Mouse (Mus musculus) intestine, postnatal 0 days (tissue): ENCODE measurements at regions not wholly inside any gene's neighbourhood (a gene's known extent, or its start where the extent isn't known, plus 50 kb on each side); places are given as distances from the start of the nearest gene placed in this dataset.

ENCODE experiments used
- ATAC-seq: fragments of 200-750 bp; cut with Nextera tagmentation; 2 replicates; pipeline ENCODE4 v1.8.0; 2017; ENCODE audit warnings: mild to moderate bottlenecking, moderate TSS enrichment, moderate library complexity
- H3K27ac ChIP-seq: fragments of 300-500 bp; sonication (generic); 2 replicates; pipeline ENCODE4 v1.5.1; 2014; ENCODE audit warnings: mild to moderate bottlenecking, low read depth, low read length, moderate library complexity
- H3K27me3 ChIP-seq: fragments of 300-500 bp; sonication (generic); replicated peaks from 2 replicates; pipeline ENCODE4 v1.6.1; 2014; ENCODE audit warnings: low read length, mixed read lengths; ENCODE audit not compliant: control insufficient read depth, insufficient read depth
- H3K36me3 ChIP-seq: fragments of 300-500 bp; sonication (generic); 2 replicates; pipeline ENCODE4 v1.6.1; 2014; ENCODE audit warnings: mild to moderate bottlenecking, moderate library complexity; ENCODE audit not compliant: control insufficient read depth, insufficient read depth
- H3K4me1 ChIP-seq: fragments of 300-500 bp; sonication (generic); replicated peaks from 2 replicates; pipeline ENCODE4 v1.6.1; 2014; ENCODE audit warnings: antibody characterized with exemption, low read length, mixed read lengths; ENCODE audit not compliant: control insufficient read depth, insufficient read depth
- H3K4me2 ChIP-seq: fragments of 300-500 bp; sonication (generic); replicated peaks from 2 replicates; pipeline ENCODE4 v1.6.1; 2014; ENCODE audit warnings: low read depth, mild to moderate bottlenecking, moderate library complexity
- H3K4me3 ChIP-seq: fragments of 300-500 bp; sonication (generic); 2 replicates; pipeline ENCODE4 v1.5.1; 2014; ENCODE audit warnings: low read depth, low read length
- H3K9ac ChIP-seq: fragments of 300-500 bp; sonication (generic); 2 replicates; pipeline ENCODE4 v1.6.1; 2014; ENCODE audit warnings: mild to moderate bottlenecking, low read depth, low read length
- H3K9me3 ChIP-seq: fragments of 300-500 bp; sonication (generic); 2 replicates; pipeline ENCODE4 v1.6.1; 2016; ENCODE audit warnings: mixed run types; ENCODE audit not compliant: control insufficient read depth
- CTCF ChIP-seq: sonication (generic); IDR thresholded peaks from 2 replicates; pipeline ENCODE4 v1.5.1; 2016; ENCODE audit warnings: low read depth, mild to moderate bottlenecking, control low read depth, antibody characterized with exemption, moderate library complexity
- WGBS: fragments of 180-500 bp; shearing (Covaris S2); extraction: QIAGEN DNeasy Blood & Tissue Kit; methylation state at CpG from one replicate; pipeline ENCODE4 v1.1.7; 2014; 5-methylcytosine and 5-hydroxymethylcytosine counted together

DNA sequence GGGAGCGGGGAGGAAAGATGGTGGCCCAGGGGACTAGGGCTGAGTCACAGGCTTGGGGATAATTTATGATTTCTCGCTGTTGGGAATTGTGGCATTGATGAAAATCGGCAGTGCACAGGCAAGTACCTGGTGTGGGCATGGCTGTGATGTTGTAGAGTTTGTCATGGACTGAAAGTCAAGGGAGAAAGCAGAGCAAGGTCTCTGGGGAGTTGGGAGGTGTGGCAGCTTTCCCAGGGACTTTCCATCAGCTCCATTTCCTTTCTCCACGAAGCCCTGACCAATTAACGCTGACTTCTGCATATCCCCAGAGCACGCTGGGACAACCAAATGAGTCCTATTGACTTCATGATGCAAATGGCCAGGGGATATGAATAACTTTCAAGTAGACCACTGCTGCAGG, 126.2 kb downstream of the Gm19410 start:
- Histone ChIP-seq H3K27me3 (no peaks in the 10 kb centered on the region), H3K4me1 (no peaks in the 10 kb centered on the region), H3K27ac (no peak overlapping the region), H3K36me3 (no peaks in the 10 kb centered on the region), H3K9ac (no peak overlapping the region), H3K4me2 (no peak overlapping the region), H3K4me3 (no peak overlapping the region), H3K9me3 (no peaks in the 10 kb centered on the region)
- ATAC-seq, result no peak
- 80% methylated on average over 6 of the region's 6 CpGs for WGBS
- no peak for TF ChIP-seq CTCF

DNA sequence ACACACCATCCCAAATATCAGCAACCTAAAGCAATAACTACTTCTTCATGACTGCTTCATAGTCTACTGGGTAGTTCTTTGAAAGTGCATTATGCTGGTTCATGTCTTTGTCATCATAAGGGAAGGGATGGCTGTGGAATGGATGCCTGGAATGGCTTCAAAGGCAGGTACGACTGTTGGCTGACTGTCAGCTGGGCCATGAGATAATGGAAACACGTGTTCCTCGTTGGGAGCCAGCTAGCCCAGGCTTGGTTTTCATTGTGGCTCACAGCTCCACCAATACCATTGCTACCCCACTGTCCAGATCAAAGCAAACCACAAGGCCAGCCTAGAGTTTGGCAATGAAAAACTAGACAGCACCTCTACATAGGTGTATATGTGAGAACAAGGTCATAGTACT, 132.9 kb downstream of the Gm19410 start:
- no peaks in the 10 kb centered on the region for H3K9me3 ChIP-seq
- H3K4me3 ChIP-seq, result no peak overlapping the region
- no peaks in the 10 kb centered on the region for H3K4me1 ChIP-seq
- TF ChIP-seq CTCF, result no peak
- H3K27ac ChIP-seq, result no peak overlapping the region
- H3K4me2 ChIP-seq, result no peak overlapping the region
- H3K27me3 ChIP-seq, result no peaks in the 10 kb centered on the region
- ATAC-seq, result no peak
- no peaks in the 10 kb centered on the region for H3K36me3 ChIP-seq
- H3K9ac ChIP-seq, result no peak overlapping the region
- 80% methylated on average over 3 of the region's 3 CpGs for WGBS

DNA sequence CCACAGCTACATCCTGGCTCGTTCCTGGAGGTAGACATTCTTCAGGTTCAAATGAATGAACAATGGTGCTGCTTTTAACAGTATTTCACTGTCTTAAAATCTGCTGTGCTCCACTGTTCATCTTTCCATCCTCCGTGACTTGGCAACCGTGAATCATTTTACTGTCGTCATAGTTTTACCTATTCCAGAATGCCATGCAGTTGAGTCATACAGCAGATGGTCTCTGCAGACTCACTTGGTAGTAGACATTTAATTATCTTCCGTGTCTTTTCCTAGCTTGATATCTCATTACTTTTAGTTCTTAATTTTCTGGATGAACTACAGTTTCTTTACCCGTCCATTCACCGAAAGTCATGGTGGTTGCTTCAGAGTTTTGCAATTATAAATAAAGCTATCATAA, 135.9 kb downstream of the Gm19410 start:
- H3K36me3 ChIP-seq, result no peaks in the 10 kb centered on the region
- no peaks in the 10 kb centered on the region for H3K4me1 ChIP-seq
- no peaks in the 10 kb centered on the region for H3K27me3 ChIP-seq
- H3K9ac ChIP-seq, result no peak overlapping the region
- no peak overlapping the region for H3K27ac ChIP-seq
- no peaks in the 10 kb centered on the region for H3K9me3 ChIP-seq
- no peak for TF ChIP-seq CTCF
- no peak overlapping the region for H3K4me2 ChIP-seq
- no peak overlapping the region for H3K4me3 ChIP-seq
- ATAC-seq, result no peak
- WGBS, result 84% methylated on average over 7 of the region's 7 CpGs

DNA sequence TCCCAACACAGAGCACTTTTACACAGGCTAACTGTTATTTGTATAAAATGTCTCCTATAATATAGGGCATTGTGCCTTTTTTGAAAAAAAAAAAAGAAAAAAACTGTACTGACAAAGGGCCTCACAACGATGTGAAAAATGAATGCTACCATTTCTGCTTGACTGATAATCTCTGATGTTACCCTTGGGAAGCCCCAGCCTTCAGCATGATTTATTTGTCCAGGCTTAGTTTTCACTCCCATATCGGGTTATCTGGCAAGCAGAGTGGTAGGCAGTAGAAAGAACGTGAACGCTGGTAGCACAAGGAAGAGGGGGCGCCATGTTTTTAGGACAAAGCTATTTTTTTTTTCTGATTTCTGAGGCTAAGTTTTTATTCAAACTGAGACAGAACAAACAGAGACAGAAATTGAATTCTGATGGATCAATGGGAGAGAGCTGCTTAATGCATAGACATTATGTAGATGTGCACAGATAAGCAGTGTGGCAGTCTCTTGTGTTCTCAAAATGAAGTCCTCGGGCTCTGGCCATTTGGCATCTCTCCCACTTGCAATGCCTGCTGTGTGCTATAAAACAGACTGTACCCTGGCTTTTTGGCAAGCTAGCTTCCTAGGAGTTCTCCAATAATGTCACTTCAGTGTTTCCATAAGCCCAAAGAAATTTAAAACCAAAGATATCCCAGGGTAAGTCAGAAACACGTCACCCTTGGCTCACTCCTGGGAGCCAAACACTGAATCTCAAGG, 139.3 kb downstream of the Gm19410 start:
- Histone ChIP-seq H3K36me3 (no peaks in the 10 kb centered on the region), H3K4me2 (no peak overlapping the region), H3K4me1 (no peaks in the 10 kb centered on the region), H3K9ac (no peak overlapping the region), H3K4me3 (no peak overlapping the region), H3K9me3 (no peaks in the 10 kb centered on the region), H3K27ac (no peak overlapping the region), H3K27me3 (no peaks in the 10 kb centered on the region)
- ATAC-seq, result no peak
- no peak for TF ChIP-seq CTCF
- 66% methylated on average over 7 of the region's 7 CpGs for WGBS

DNA sequence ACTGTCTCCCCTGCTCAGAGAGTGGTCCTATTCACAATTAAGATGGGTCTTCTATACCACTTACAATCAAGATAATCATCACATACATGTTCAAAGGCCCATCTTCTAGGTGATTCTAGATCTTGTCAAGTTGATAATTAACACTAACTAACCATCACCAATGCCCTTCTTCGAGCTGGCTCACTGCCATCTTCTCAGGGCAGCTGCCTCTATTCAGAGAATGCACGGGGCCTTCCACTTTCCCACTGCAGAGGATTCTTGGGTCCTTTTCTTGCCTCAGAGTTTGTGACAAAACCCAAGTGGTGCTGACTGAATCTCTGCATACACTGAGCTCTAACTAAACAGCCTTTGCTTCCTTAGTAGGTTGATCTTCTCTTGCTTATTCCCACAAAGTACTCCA, 142.4 kb downstream of the Gm19410 start:
- Histone ChIP-seq H3K9ac (no peak overlapping the region), H3K4me2 (no peak overlapping the region), H3K4me3 (no peak overlapping the region), H3K36me3 (no peaks in the 10 kb centered on the region), H3K27me3 (no peaks in the 10 kb centered on the region), H3K27ac (no peak overlapping the region), H3K9me3 (no peaks in the 10 kb centered on the region), H3K4me1 (no peaks in the 10 kb centered on the region)
- TF ChIP-seq CTCF, result no peak
- ATAC-seq, result no peak
- WGBS, result 67% methylated on average over 2 of the region's 2 CpGs

DNA sequence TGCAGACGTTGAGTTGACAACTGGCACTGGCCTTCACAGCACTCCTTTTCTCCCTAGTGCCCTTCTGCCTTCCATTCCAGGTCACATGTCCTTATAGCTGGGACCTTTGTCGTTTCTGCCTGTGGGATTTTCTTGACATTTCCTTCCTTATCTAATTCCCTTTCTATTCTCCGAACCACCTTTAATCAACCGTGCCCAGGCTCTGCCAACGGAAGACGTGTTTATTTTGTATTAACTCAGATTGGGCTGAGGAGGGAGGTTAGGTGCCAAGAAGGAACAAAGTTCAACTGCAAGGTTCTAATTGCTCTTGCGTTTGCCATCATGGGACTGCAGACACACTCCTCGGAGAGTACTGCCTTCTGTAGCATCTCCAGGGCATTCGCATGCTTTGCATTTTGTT, 146.7 kb downstream of the Gm19410 start:
- peak; percentile 85 for ATAC-seq
- no peak for TF ChIP-seq CTCF
- Histone ChIP-seq H3K27me3 (no peaks in the 10 kb centered on the region), H3K27ac (peak overlapping the region; percentile 54; the same call in 1 of the 2 replicates), H3K4me3 (no peak overlapping the region), H3K4me1 (no peaks in the 10 kb centered on the region), H3K9ac (no peak overlapping the region), H3K4me2 (no peak overlapping the region), H3K36me3 (no peaks in the 10 kb centered on the region), H3K9me3 (no peaks in the 10 kb centered on the region)
- WGBS, result 29% methylated on average over 9 of the region's 9 CpGs
